28 mouse cellular contexts compared by ENCODE assay signal in genomic region chr8:110074496-110074895, GRCm38 (mm10). TPM values are rescaled to one million over a fixed set of nuclear protein-coding genes. Genes with fewer than 3 reads are reported as not detected.
DNase-seq lines count a peak whose midpoint lies in the region; ATAC-seq and TF ChIP-seq lines count a peak whose summit lies in the region.
"Had no signal": no experiment of that assay in that cellular context is flagged by ENCODE, and none has a peak within 500 bp of the region (broad histone marks: within the 10 kb centered on the region; RNA-seq: fewer than 3 reads in every experiment).

No protein-coding gene starts in this region.

- no peak for TF ChIP-seq RAD21 in CH12.LX (IDR thresholded peaks at IDR 0.05; ENCODE audit: low read depth, low read length)

- peaks cover 9% of the 10 kb centered on the region; the same call in 1 of the 2 replicates for H3K27me3 ChIP-seq in kidney, embryonic 15.5 days
- no peaks in the 10 kb centered on the region for H3K27me3 ChIP-seq in CH12.LX (replicated peaks)
- H3K27me3 ChIP-seq in splenic B cell, adult 2 months (ENCODE audit: control insufficient read depth, insufficient read depth, low read length, poor library complexity, severe bottlenecking) = no peaks in the 10 kb centered on the region
- H3K27me3 ChIP-seq: embryonic facial prominence, embryonic 15.5 days; forebrain, embryonic 12.5 days had no signal

- H3K36me3 ChIP-seq in kidney, embryonic 15.5 days = no peaks in the 10 kb centered on the region
- no peaks in the 10 kb centered on the region for H3K36me3 ChIP-seq in CH12.LX (replicated peaks in 1 of 2; ENCODE audit: control insufficient read depth in 1 of 2, insufficient read depth in 1 of 2, low read length in 1 of 2)
- no peaks in the 10 kb centered on the region for H3K36me3 ChIP-seq in splenic B cell, adult 2 months (ENCODE audit: control insufficient read depth, insufficient read depth, low read length, poor library complexity, severe bottlenecking)
- H3K36me3 ChIP-seq: embryonic facial prominence, embryonic 13.5 days; embryonic facial prominence, embryonic 15.5 days; forebrain, embryonic 10.5 days; forebrain, embryonic 12.5 days; G1E had no signal

- no peaks in the 10 kb centered on the region for H3K79me2 ChIP-seq in CH12.LX (replicated peaks; ENCODE audit: control insufficient read depth, extremely low read depth, insufficient read depth, poor library complexity, severe bottlenecking)

- peaks cover 3% of the 10 kb centered on the region; the same call in 1 of the 2 replicates for H3K4me1 ChIP-seq in kidney, embryonic 15.5 days
- H3K4me1 ChIP-seq in CH12.LX (ENCODE audit: control insufficient read depth in 1 of 2, insufficient read depth in 2 of 2) = peaks cover 8 to 15% of the 10 kb centered on the region in 2 experiments
- H3K4me1 ChIP-seq: embryonic facial prominence, embryonic 13.5 days had no signal

- in situ Hi-C loops in CH12.LX (cut with MboI; ENCODE audit: low pct_ligation_motif_present, low pct_unique_long_range_greater_than_20kb, low sequenced_read_pairs) = loop anchor here (5.0 kb wide), 1 partner anchor 107 kb away; no protein-coding TSS in a partner anchor

- no peaks in the 10 kb centered on the region for H3K9me3 ChIP-seq in kidney, embryonic 15.5 days (replicated peaks)
- no peaks in the 10 kb centered on the region for H3K9me3 ChIP-seq in CH12.LX (replicated peaks; ENCODE audit: low read length)
- H3K9me3 ChIP-seq: embryonic facial prominence, embryonic 13.5 days; embryonic facial prominence, embryonic 15.5 days; forebrain, embryonic 10.5 days; forebrain, embryonic 12.5 days had no signal

- dilution Hi-C loops in CH12.LX (cut with MboI; ENCODE audit: extremely low pct_ligation_motif_present, extremely low pct_unique_long_range_greater_than_20kb, low sequenced_read_pairs) = no loop called here

- no peak for ATAC-seq in kidney, embryonic 15.5 days (replicated peaks; ENCODE audit: low FRiP score)
- ATAC-seq: activated CD4-positive, CD25-positive, alpha-beta regulatory T cell, adult 4 months; forebrain, embryonic 14.5 days; forebrain, embryonic 16.5 days; Patski had no signal

- peak; percentile 39 for DNase-seq in kidney, adult 9 months
- peak; percentile 40 for DNase-seq in CH12.LX (ENCODE audit: extremely low read depth)
- DNase-seq in splenic B cell, adult 2 months (ENCODE audit: low read depth, low spot score) = peak; percentile 20
- no peak for DNase-seq in layer of hippocampus, adult 11-12 months (ENCODE audit: low spot score)
- DNase-seq: adrenal gland, adult 8-10 months; adrenal gland, postnatal 14 days; adrenal gland, postnatal 36 days; cerebellum, adult 11-12 months; cerebellum, adult 2 months; cerebellum, adult 9-10 months; cerebellum, postnatal 10 days; cerebellum, postnatal 25 days; embryo, embryonic 11 days had no signal

- no peak overlapping the region for H3K9ac ChIP-seq in kidney, embryonic 15.5 days
- H3K9ac ChIP-seq in CH12.LX (ENCODE audit: insufficient read depth, low read depth) = no peak overlapping the region
- H3K9ac ChIP-seq: embryonic facial prominence, embryonic 13.5 days; embryonic facial prominence, embryonic 15.5 days; forebrain, embryonic 12.5 days had no signal

- 74% methylated on average over 8 of the region's 8 CpGs for WGBS in kidney, embryonic 15.5 days

- no peak overlapping the region for H3K27ac ChIP-seq in kidney, embryonic 15.5 days
- no peak overlapping the region for H3K27ac ChIP-seq in CH12.LX (ENCODE audit: insufficient read depth, low read depth)
- H3K27ac ChIP-seq: embryonic facial prominence, embryonic 13.5 days; embryonic facial prominence, embryonic 15.5 days; forebrain, embryonic 10.5 days; forebrain, embryonic 12.5 days had no signal

- no peak for TF ChIP-seq EP300 in CH12.LX (IDR thresholded peaks at IDR 0.05; ENCODE audit: low read length)

- no peak for TF ChIP-seq POLR2A in CH12.LX (IDR thresholded peaks at IDR 0.05; ENCODE audit: low read depth, low read length)

- no peak overlapping the region for H3K4me2 ChIP-seq in kidney, embryonic 15.5 days
- H3K4me2 ChIP-seq in CH12.LX (ENCODE audit: insufficient read depth, low read depth, poor library complexity, severe bottlenecking) = peak overlapping the region; percentile 69
- H3K4me2 ChIP-seq: embryonic facial prominence, embryonic 13.5 days; embryonic facial prominence, embryonic 15.5 days; forebrain, embryonic 12.5 days had no signal

- no peak for TF ChIP-seq CTCF in CH12.LX (conservative IDR thresholded peaks at IDR 0.05 in 1 of 2, IDR thresholded peaks at IDR 0.05 in 1 of 2; ENCODE audit: low read depth in 2 of 2, low read length in 2 of 2)

- H3K4me3 ChIP-seq in kidney, embryonic 15.5 days (replicated peaks) = no peak overlapping the region
- H3K4me3 ChIP-seq in CH12.LX (replicated peaks in 1 of 3; ENCODE audit: low read depth in 2 of 3, low read length in 2 of 3, poor library complexity in 1 of 3) = no peak overlapping the region
- H3K4me3 ChIP-seq: embryonic facial prominence, embryonic 13.5 days; embryonic facial prominence, embryonic 15.5 days; erythroblast, embryonic 14.5 days; forebrain, embryonic 10.5 days; forebrain, embryonic 12.5 days had no signal

TF ChIP-seq in CH12.LX, 34 proteins besides CTCF, POLR2A, EP300 and RAD21:
- no peak for TF ChIP-seq ZKSCAN1 (IDR thresholded peaks at IDR 0.05; ENCODE audit: borderline replicate concordance, low read depth, low read length)
- TF ChIP-seq BHLHE40 (IDR thresholded peaks at IDR 0.05; ENCODE audit: low read depth, low read length) = peak; percentile 10; the same call in 1 of the 2 replicates
- no peak for TF ChIP-seq USF2 (conservative IDR thresholded peaks at IDR 0.05; ENCODE audit: low read depth, low read length)
- TF ChIP-seq IRF4 (IDR thresholded peaks at IDR 0.05; ENCODE audit: low read depth, low read length) = no peak
- no peak for TF ChIP-seq TBP (conservative IDR thresholded peaks at IDR 0.05; ENCODE audit: low read depth, low read length)
- TF ChIP-seq HCFC1 (IDR thresholded peaks at IDR 0.05; ENCODE audit: low read depth, low read length) = no peak
- TF ChIP-seq MYC (IDR thresholded peaks at IDR 0.05; ENCODE audit: low read depth, low read length) = 0 out of 2 replicates have a peak, but pooled peaks have one; percentile 16
- no peak for TF ChIP-seq CHD1 (IDR thresholded peaks at IDR 0.05; ENCODE audit: low read depth, low read length)
- no peak for TF ChIP-seq MXI1 (IDR thresholded peaks at IDR 0.05; ENCODE audit: low read depth, low read length)
- TF ChIP-seq TCF12 (IDR thresholded peaks at IDR 0.05; ENCODE audit: low read depth, low read length) = no peak; the same call in 1 of the 2 replicates
- no peak for TF ChIP-seq NELFE (IDR thresholded peaks at IDR 0.05; ENCODE audit: low read depth, low read length)
- TF ChIP-seq MEF2A (IDR thresholded peaks at IDR 0.05; ENCODE audit: borderline replicate concordance, low read depth, low read length) = peak; percentile 86
- no peak for TF ChIP-seq PAX5 (IDR thresholded peaks at IDR 0.05; ENCODE audit: low read length)
- no peak for TF ChIP-seq ELF1 (IDR thresholded peaks at IDR 0.05; ENCODE audit: low read depth, low read length)
- TF ChIP-seq MAX (IDR thresholded peaks at IDR 0.05; ENCODE audit: low read length) = 0 out of 2 replicates have a peak, but pooled peaks have one; percentile 26
- TF ChIP-seq JUN (IDR thresholded peaks at IDR 0.05; ENCODE audit: insufficient read depth, low read depth, low read length) = peak; percentile 58; the same call in 1 of the 2 replicates
- TF ChIP-seq MAFK (IDR thresholded peaks at IDR 0.05; ENCODE audit: insufficient replicate concordance, low read length) = no peak
- TF ChIP-seq UBTF (IDR thresholded peaks at IDR 0.05; ENCODE audit: low read depth, low read length) = no peak

RNA-seq across cellular contexts. Expression of gene Zfp612, which starts 5.0 kb away (rescaled TPM):
- 7.5 and 8.1 TPM in 2 replicates for polyA plus RNA-seq in kidney, embryonic 15.5 days (2015; fragmentation: Nextera tagmentation; extraction: Ambion mirVana)
- 1.3 and 2.0 TPM in 2 replicates for total RNA-seq in CH12.LX (2012; rRNA removed)
- total RNA-seq in CH12.LX (2014; rRNA removed) = 0.04 and 0.08 TPM in 2 replicates
- 0.13 TPM in 1 of 2 replicates, not detected in the other for polyA plus RNA-seq in CH12.LX (2012; ENCODE audit: insufficient read length, low read depth)
- polyA plus RNA-seq: C2C12; erythroblast, embryonic 14.5 days; G1E had no signal

RNA-seq across cellular contexts. Expression of gene Gm21964, which starts 26.5 kb away (rescaled TPM):
- polyA plus RNA-seq in kidney, embryonic 15.5 days (2015; fragmentation: Nextera tagmentation; extraction: Ambion mirVana) = not detected in 2 replicates
- total RNA-seq in CH12.LX (2012; rRNA removed) (not detected in 2 replicates), CH12.LX (2014; rRNA removed) (not detected in 2 replicates)
- polyA plus RNA-seq in CH12.LX (2012; ENCODE audit: insufficient read length, low read depth) = not detected in 2 replicates
- total RNA-seq: adrenal gland, adult 18-20 months; adrenal gland, adult 8-10 months; adrenal gland, postnatal 14 days; adrenal gland, postnatal 36 days; G1E had no signal
- polyA plus RNA-seq: activated CD4-positive, CD25-positive, alpha-beta regulatory T cell, adult 4 months; C2C12; cerebellum, adult 2 months; cortical plate, adult 2 months; embryonic facial prominence, embryonic 11.5 days; embryonic facial prominence, embryonic 13.5 days; embryonic facial prominence, embryonic 15.5 days; erythroblast, embryonic 14.5 days; forebrain, embryonic 10.5 days; forebrain, embryonic 12.5 days; forebrain, embryonic 14.5 days; forebrain, embryonic 16.5 days; G1E; Patski had no signal

RNA-seq across cellular contexts. Expression of gene Gm17720, which starts 28.1 kb away (rescaled TPM):
- polyA plus RNA-seq in kidney, embryonic 15.5 days (2015; fragmentation: Nextera tagmentation; extraction: Ambion mirVana) = not detected in 2 replicates
- not detected in 2 replicates for total RNA-seq in CH12.LX (2012; rRNA removed)
- not detected in 2 replicates for total RNA-seq in CH12.LX (2014; rRNA removed)
- not detected in 2 replicates for polyA plus RNA-seq in CH12.LX (2012; ENCODE audit: insufficient read length, low read depth)
- total RNA-seq: adrenal gland, adult 18-20 months; adrenal gland, adult 8-10 months; adrenal gland, postnatal 14 days; adrenal gland, postnatal 36 days; G1E had no signal
- polyA plus RNA-seq: activated CD4-positive, CD25-positive, alpha-beta regulatory T cell, adult 4 months; C2C12; cerebellum, adult 2 months; cortical plate, adult 2 months; embryonic facial prominence, embryonic 11.5 days; embryonic facial prominence, embryonic 13.5 days; embryonic facial prominence, embryonic 15.5 days; erythroblast, embryonic 14.5 days; forebrain, embryonic 10.5 days; forebrain, embryonic 12.5 days; forebrain, embryonic 14.5 days; forebrain, embryonic 16.5 days; G1E; Patski had no signal

RNA-seq across cellular contexts. Expression of gene Chst4, which starts 35.0 kb away (rescaled TPM):
- 0.16 and 0.30 TPM in 2 replicates for polyA plus RNA-seq in kidney, embryonic 15.5 days (2015; fragmentation: Nextera tagmentation; extraction: Ambion mirVana)
- total RNA-seq in CH12.LX (2012; rRNA removed) (not detected in 2 replicates), CH12.LX (2014; rRNA removed) (not detected in 2 replicates)
- not detected in 2 replicates for polyA plus RNA-seq in CH12.LX (2012; ENCODE audit: insufficient read length, low read depth)
- total RNA-seq: G1E had no signal
- polyA plus RNA-seq: activated CD4-positive, CD25-positive, alpha-beta regulatory T cell, adult 4 months; C2C12; cerebellum, adult 2 months; embryonic facial prominence, embryonic 11.5 days; embryonic facial prominence, embryonic 13.5 days; embryonic facial prominence, embryonic 15.5 days; erythroblast, embryonic 14.5 days; forebrain, embryonic 10.5 days; forebrain, embryonic 12.5 days; forebrain, embryonic 14.5 days; forebrain, embryonic 16.5 days; G1E; Patski had no signal
